Mouse (Mus musculus) heart, adult 11 months (tissue): Measurements from ENCODE around the gene Rbm34.
A peak's percentile ranks its signal among the peaks of the same experiment; 100 is the strongest.
"Not testable (repeated sequence)": the region's sequence is repeated elsewhere in the genome, so short reads cannot be mapped to it uniquely, and the experiment has no call there.

ENCODE experiments used
- DNase-seq: peaks from one replicate; pipeline ENCODE4 v3.0.0; 2022

Rbm34 gene

DNA sequence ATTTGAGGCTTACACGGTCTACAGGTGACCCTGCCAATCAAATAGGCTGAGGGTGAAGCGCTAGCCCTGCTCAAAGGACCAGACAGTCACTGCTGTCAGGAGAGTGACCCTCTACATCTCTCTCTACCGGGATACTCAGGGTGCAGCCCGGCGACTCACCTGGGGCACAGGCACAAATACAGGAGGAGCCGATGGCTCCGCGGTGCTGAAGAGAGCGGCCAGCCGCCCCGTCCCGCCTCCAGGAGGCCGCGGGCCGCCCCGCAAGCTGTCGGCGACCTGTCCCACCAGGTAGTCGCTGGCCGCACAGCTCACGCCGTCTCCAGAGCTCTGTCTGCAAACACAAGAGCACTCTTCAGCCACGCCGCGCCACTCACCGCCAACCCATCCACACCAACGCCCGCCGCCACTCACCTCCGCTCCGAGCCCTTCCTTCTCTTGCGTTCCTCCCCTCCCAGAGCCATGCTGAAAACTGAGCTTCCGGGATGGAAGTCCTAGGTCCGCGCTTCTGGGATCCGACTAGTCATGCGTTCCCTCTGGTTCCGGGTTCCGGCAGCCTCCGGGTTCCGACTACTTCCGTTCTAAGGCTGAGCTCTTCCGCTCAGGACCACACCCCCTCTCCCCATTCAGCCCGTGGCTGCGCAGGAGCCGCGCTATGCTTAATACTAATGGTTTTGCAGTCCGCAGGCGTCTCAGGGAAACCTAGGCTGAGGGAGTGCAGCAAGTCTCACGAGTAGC lies at the start of gene Rbm34:
TSS of gene Rbm34 (minus strand) at position 493 of the 735 bp plus-strand sequence.
- DNase-seq, result peak; percentile 99

DNA sequence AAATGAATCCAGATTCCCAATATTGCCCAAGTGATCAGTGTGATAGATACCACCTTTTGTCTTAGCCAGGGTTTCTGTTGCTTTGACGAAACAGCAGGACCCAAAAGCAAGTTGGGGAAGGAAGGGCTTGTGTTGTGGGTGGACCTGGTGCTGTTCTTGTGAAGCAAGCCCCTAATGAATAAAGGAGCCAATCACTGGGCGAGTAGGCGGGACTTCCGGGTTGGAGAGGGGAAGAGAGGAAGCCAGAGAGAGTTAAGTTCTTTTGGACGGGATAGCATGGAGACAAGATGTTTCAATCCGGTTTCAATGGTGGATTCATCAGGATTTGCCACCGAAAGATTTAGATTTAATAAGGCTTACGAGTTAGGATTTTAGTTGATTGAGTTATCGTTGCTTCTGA lies 40.8 kb upstream of the Rbm34 start:
- DNase-seq, result peak; percentile 70

DNA sequence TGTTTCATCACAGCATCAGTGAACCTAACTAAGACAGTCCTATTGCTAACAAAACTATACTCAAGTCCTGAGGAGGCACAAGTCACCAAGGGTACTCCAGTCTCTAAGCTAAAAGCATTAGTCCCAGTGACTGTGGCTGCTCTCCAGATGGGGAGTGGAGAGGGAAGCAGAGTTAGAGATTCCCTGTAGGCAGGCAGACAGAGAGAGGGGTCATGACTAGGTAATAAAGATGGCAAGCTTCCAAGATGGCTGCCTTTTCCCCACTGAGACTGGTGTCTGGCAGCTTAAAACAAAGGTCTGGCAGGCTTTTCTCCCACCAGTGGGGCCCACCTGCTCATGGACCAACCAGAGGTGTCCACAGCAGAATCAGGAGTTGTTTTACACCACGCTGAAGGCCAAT lies 23.6 kb upstream of the Rbm34 start:
- peak; percentile 78 for DNase-seq

DNA sequence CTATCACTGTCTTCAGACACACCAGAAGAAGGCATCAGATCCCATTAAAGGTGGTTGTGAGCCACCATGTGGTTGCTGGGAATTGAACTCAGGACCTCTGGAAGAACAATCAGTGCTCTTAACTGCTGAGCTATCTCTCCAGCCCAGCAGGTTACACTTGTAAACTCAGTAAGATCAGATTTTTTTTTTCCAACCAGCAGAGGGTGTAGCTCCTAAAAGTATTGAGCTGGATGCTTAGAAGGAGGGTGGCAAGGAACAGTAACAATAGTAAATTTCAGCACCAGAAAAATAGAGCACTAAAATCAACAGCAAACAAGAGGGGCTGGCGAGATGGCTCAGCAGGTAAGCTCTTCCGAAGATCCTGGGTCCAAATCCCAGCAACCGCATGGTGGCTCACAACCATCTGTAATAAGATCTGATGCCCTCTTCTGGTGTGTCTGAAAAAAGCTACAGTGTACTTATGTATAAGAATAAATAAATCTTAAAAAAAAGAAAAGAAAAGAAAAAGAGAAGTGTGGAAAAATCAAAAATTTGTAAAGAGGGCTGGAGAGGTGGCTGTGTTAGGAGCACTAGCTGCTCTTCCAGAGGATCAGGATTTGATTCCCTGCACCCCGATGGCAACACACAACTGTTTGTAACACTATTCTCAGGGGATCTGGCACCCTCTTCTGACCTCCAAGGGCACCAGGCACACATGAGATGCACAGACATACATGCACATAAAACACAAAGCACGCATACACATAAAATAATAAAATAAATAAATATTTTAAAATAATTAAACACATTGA lies 18.7 kb upstream of the Rbm34 start:
- DNase-seq, result peak; percentile 69

DNA sequence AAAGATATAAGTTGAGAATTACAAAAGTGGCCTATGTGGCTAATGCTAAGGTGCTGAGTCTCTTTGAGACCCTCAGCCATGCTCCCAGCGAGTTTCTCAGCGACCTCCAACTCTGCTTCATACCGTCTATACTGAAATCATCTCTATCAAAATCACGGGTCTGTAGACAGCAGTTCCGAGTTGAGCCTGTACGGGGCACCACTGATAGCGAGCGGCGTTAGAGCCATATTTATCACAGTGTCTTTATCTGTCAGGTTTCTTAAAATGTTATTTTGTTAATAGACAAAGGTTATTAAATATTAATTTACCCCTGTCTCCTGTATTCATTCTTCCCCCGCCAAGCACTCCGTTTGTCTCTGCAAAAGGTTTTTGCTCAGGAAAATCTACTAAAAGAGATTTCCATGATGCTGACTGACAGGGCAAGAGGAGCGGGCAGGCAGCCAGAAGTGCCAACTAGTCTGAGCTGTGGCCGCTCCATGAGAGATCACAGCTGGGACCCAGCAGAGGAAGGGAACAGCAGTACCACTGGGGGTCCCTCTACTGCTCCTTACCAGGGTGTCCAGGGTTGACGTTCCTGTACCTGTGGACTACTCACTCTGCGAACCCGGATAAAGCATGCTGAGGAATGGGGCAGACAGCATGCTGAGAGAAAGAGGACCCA lies 17.6 kb upstream of the Rbm34 start:
- no peak for DNase-seq

DNA sequence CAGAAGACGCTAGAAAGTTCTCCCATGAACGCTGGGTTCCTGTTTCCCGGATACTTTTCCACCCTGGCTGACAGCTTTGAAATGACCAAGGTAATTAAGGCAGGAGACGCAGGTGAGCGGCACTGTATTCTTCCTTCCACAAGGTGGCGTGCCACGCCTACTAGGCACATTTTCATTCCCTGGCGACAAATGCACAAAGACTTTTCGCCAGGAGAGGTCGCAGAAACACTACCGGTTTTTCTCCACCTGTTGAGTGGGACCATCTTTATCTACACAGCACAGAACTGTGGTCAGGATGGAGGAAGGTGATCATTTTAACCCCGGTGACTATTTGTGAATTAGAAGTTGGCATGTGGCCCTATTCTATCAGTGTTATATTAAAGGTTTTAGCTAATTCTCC lies 15.6 kb upstream of the Rbm34 start:
- DNase-seq, result peak; percentile 93

DNA sequence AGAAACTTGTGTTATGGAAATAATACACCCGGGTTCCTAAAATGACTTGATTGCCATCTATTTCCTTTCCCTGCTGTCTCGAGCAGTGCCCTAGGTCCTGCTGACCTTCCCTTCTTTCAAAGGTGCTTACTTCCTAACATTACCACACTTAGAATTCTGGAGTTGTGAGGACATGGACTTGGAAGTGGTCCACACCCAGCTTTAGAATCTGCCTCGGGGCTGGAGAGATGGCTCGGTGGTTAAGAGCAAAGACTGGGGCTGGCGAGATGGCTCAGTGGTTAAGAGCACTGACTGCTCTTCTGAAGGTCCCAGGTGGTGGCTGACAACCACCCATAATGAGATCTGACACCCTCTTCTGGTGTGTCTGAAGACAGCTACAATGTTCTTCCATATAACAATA lies 9.2 kb upstream of the Rbm34 start:
- peak; percentile 60 for DNase-seq

DNA sequence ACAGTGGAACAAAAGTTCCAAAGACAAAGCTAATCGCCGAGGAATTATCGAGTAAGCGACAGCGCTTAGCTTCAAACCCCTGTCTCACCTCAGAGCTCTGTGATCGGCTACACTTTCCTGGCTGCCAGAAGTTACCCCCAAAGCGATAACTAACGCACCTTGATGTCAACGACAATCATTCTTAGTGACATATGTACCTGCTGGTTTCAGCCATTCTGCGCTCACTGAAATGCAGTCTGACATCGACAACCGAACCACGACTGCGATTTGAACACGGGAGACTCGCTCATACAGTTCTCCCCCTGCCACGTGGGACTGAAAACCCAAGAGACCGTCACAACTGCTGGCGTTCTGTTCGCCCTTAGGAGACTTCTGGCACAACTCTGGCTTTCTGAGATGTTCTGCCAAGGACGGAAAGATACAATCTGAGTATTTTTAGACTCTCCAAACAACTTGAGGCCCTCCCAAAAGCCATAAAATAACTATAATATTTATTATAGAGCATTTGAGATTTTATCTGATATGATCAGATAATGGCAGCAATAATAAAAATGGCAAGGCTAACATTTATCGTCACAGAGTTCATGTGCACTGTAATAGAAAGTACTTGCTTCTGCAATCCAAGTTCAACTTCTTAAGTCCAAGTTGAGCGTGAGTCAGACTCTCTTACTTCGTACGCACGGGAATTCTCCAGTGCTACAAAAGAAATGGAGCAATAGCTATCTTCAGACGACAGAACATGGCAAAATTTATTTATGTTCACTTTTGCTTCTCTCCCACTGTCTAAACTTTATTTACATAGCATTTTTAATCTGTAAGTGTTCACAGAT lies 8.4 kb upstream of the Rbm34 start:
- DNase-seq, result peak; percentile 88

DNA sequence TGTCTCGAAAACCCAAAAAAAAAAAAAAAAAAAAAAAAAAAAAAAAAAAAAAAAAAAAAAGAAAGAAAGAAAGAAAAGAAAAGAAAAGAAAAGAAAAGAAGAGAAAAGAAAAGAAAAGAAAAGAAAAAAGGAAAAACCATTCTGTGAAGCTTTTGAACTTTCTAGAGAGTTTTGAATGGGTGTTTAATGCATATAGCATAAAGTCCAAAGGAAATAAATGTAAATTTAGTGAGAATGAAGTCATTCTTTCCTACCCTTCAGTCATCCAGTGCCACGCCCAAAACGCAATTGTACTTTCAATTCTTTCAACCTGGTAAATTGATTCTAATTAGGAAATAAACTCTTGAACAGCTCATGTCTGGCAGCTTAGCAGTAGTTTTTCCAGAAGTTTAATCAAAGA lies 7.7 kb upstream of the Rbm34 start:
- not testable (repeated sequence) for DNase-seq

DNA sequence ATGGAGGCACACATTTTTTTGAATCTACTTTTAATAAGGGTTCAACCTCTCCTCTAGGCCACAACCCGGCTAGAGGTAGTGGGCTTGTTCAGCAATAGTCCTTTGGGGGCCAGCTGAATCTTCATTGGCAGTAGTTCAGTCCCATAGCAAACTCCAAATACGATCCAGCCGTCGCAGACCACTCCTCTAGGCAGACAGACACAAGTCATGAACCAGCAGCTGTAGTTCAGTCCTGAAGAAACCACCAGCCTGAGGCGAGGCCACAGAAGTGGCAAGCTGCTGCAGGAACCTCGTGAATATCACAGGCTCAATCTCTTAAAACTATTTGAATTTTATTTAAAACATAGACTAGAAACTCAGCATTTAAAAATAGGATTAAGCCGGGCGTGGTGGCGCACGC lies 7.2 kb upstream of the Rbm34 start:
- peak; percentile 74 for DNase-seq

DNA sequence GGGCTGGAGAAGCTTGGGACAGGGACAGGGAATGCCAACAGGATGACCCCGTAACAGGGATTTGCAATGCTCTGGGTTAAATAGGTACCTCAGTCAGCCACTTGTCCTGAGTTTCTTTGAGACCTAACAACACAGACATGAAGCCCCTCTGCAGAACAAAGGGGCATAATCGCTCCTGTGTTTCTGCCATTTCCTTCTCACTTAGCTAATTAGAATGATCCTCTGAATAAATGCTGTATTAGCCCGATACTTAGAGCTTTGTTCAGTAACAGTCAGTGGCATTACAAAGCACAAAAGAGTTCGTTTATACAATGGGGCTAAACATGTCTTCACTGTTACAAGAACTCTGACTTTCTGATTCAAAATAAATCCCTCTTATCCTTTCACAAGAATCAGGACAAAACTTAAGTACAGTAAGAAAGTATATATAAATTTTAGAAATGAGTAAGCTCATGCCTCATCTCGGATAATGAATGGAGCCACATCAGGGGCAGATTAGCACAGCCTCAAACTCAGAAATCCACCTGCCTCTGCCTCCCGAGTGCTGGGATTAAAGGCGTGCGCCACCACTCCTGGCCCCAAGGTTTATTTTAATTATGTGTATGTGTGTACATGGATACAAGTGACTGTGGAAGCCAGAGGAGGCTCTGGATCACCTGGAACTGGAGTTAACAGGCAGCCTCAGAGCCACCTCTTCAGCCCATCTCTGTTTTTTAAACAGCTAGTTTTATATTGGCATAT lies 5.9 kb upstream of the Rbm34 start:
- DNase-seq, result peak; percentile 80

DNA sequence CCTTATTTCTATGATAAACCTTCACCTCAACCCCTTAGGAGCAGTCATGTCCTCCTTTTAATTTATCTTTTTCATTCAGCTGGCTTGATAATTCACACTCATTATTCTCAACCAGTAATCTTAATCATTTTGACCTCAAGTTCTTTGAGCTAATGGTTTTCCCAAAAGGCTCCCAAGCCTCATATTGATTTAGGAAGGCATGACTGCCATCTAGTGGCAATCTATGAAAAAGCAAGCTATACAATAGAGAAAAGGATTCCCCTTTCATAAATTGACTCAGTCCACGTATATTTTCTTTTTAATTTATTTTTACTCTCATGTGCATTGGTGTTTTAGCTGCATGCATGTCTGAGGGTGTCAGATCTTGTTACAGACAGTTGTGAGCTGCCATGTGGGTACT lies 4.8 kb upstream of the Rbm34 start:
- no peak for DNase-seq

DNA sequence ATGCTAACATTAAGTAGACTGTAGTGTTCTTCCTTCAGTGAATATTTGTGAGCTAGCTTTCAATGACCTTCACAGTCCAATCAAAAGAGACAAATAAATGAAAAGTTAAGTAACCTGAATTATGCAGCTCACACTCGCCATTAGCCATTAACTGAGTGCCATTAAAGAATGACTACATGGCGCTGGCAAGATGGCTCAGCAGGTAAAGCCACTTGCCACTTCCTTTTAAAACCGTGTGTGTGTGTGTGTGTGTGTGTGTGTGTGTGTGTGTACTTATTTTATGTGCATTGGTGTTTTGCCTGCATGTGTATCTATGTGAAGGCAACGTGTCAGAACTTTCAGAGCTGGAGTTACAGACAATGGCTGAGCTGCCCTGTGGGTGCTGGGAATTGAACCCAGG lies 3.6 kb upstream of the Rbm34 start:
- no peak for DNase-seq

DNA sequence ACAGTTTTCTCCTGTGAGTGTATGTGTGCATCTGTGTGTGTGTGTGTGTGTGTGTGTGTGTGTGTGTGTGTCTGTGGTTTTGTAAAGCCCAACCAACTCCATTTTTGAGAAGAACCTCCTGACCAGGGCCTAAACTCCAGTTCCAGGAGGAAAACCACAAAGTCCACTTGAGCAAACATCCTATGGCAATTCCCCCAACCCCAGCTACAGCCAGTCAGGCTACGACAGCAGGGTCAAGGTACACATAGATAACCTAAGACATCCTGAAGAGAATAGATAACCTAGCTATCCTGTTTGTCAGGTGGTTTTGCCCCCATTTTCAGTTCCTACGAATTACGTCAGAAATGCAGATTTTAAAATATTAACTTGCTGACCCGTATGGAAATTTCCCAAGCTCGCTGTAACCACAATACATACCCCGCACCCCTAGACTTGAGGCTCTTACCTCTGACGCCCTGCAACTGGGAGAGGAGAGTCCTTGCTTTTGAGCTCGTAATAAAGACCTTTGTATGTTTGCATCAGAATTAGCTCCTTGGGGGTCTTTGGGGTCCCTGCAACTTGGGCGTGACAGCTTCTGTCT lies 2.9 kb upstream of the Rbm34 start:
- no peak for DNase-seq

DNA sequence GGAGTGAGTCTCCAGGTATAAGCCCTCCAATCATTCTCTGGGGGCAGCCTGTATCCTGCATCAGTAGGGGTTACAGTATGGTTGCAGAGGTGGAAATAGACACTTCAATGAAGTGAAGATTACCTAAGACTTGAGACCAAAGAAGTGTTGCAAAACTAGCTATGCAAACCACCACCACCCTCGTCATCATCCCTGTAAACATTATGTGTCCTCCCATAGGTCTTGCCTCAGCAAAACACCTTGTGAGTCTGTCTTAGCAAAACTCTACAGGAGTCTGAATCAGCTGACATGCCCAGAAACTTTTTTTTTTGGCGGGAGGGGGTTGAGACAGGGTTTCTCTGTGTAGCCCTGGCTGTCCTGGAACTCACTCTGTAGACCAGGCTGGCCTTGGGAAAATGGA lies 1.8 kb upstream of the Rbm34 start:
- DNase-seq, result no peak

DNA sequence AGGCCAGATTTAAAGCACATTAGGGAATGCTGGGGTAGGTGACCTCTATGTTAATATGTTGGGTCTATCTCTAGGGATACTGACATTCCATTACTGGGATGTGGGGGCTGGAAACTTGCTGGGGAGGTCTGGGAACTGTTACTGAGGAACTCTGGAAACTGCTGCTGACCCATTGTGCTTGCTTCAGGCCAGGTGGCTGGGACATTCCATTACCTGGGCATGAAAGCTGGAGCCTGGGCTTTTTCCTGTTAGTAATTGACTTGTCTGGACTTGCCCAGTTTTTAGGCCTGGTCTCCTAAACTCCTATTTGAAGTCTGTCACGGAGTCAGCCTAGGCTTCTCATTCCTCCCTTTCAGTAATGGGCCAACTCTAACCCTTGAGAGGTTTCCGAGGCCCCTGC lies 1.2 kb upstream of the Rbm34 start:
- DNase-seq, result no peak

DNA sequence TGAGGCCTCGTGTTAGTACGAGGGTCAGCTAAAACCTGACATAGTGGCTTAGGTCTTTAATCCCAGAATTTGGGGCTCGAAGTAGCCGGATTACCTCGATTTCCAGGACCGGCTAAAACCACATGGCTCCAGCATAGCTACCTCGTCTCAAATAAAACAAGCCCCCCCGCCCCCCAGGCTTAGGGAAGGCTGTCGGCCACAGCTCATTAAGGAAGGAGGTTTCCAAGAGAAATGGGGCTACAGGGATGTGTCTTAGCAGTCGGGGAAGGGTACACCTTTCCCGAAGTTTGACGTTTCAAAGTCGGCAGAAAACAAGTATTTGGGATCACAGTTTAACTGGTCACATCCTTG lies 418 bp upstream of the Rbm34 start:
- DNase-seq, result no peak

DNA sequence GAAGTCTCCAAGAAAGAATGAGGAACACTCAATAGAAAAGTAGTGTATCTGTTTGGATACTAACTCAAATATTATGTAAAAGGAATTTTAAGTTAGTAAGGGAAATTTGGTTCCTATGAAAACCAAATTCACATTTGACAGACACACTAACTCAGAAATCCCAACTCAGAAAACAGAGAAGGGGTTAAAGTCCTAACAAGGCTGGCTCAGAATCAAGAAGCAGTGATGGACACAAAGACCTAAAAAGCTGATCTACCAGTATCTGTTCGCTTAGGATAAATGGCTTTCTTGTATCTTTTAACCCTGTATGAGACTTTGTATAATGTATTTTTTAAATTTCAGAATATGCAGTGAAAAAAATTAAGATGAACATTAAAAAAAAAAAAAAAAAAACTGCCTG lies 1.3 kb downstream of the Rbm34 start:
- no peak for DNase-seq

DNA sequence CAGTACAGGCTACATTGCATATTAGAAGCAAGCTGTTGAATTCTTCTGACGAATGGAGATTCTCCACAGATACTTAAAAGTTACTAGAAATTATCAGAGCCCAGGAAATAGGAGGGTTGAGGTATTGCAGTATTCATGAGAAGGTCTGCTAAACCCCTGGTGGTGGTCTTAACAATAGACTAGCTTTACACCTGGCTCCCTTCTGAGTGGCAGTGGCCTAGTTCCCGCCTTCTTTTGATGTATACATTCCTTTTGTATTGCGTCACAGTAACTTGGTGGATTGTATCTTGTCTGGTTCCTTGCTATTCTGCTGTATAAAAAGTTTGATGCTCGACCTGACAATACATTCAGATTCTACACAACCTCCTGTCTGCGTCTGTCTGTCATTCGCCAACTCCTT lies 2.8 kb downstream of the Rbm34 start:
- no peak for DNase-seq

DNA sequence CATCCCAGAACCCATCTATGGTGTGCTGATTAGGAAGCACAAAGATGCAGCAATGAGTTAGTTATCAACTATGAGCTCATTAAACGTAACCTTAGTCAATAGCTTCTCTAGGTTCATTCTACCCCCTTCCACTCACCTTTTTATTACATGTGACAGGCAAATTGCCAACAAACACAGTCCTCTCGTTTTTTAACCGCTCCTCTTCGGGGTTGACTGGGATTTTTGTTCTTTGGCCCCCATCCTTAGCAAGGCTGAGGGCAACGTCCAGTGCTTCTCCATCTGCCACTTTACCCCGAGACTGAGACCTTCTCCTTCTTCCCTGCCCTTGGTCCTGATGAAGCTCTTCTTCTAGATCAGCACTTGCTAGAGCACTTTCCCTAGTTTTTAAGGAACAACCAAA lies 5.6 kb downstream of the Rbm34 start:
- no peak for DNase-seq

DNA sequence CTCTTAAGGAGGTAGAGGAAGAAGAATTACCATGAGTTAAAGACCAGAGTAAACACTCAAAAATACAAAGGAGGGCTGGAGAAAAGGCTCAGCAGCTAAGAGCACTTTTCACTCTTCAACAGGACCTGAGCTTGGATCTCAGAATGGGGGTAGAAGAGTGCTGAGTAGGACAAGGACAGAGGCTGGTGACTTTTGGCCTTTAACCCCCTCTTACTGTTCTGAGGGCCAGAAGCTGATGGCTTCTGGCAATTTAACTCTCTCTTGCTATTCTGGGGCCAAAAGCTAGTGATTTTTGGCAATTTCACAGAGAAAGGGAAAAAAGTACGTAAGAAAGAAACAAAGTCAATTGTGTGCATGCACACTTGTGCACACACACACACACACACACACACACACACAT lies 8.0 kb downstream of the Rbm34 start:
- peak; percentile 25 for DNase-seq

DNA sequence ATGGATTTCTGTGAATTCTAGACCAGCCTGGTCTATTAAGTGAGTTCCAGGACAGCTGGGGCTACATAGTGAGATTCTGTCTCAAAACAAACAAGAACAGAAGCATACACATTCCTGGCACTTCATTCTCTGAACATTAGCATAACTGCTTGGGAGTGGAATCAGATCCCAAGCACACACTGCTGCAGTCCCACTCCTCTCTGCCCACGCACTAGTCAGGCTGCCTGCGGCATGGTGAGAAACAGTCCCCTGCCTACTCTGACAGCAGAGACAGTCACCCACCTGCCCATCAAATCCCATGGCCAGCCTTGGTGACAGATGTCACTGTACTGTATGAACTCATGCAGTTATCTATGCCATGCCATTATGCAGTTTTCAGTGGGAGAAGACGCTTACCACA lies 9.4 kb downstream of the Rbm34 start:
- no peak for DNase-seq
